Mouse (Mus musculus): ENCODE results near the gene Slco3a1.
A peak's percentile ranks its signal among the peaks of the same experiment; 100 is the strongest.

Gene Slco3a1

GRCm38 (mm10) chr7:74527689-74528088 is 26.9 kb downstream of the Slco3a1 start:
- DNase-seq, result no peak

- no peak for DNase-seq
Measured at GRCm38 (mm10) chr7:74526030-74526429, 28.6 kb downstream of the Slco3a1 start.

GRCm38 (mm10) chr7:74525586-74525985 is 29.0 kb downstream of the Slco3a1 start:
- peak; percentile 48 for DNase-seq

- DNase-seq, result no peak
Measured at GRCm38 (mm10) chr7:74524188-74524971, 30.2 kb downstream of the Slco3a1 start.

- no peak for DNase-seq
Measured at GRCm38 (mm10) chr7:74523086-74523485, 31.5 kb downstream of the Slco3a1 start.

GRCm38 (mm10) chr7:74522260-74522659 is 32.3 kb downstream of the Slco3a1 start:
- DNase-seq, result no peak

GRCm38 (mm10) chr7:74519386-74519785 is 35.2 kb downstream of the Slco3a1 start:
- DNase-seq, result no peak

GRCm38 (mm10) chr7:74518776-74519175 is 35.8 kb downstream of the Slco3a1 start:
- no peak for DNase-seq

GRCm38 (mm10) chr7:74518255-74518654 is 36.3 kb downstream of the Slco3a1 start:
- DNase-seq, result no peak

- DNase-seq, result no peak
Measured at GRCm38 (mm10) chr7:74510676-74511075, 43.9 kb downstream of the Slco3a1 start.

- no peak for DNase-seq
Measured at GRCm38 (mm10) chr7:74508205-74508604, 46.4 kb downstream of the Slco3a1 start.

- DNase-seq, result no peak
Measured at GRCm38 (mm10) chr7:74506856-74507255, 47.7 kb downstream of the Slco3a1 start.

- DNase-seq, result no peak
Measured at GRCm38 (mm10) chr7:74505635-74506034, 48.9 kb downstream of the Slco3a1 start.

- DNase-seq, result no peak
Measured at GRCm38 (mm10) chr7:74501187-74501586, 53.4 kb downstream of the Slco3a1 start.

GRCm38 (mm10) chr7:74499470-74499869 is 55.1 kb downstream of the Slco3a1 start:
- DNase-seq, result no peak

- DNase-seq, result no peak
Measured at GRCm38 (mm10) chr7:74498266-74498980, 56.2 kb downstream of the Slco3a1 start.

GRCm38 (mm10) chr7:74497203-74497602 is 57.4 kb downstream of the Slco3a1 start:
- no peak for DNase-seq

GRCm38 (mm10) chr7:74495451-74495850 is 59.1 kb downstream of the Slco3a1 start:
- no peak for DNase-seq

GRCm38 (mm10) chr7:74493775-74494174 is 60.8 kb downstream of the Slco3a1 start:
- DNase-seq, result no peak

GRCm38 (mm10) chr7:74491683-74492355 is 62.8 kb downstream of the Slco3a1 start:
- no peak for DNase-seq

- DNase-seq, result no peak
Measured at GRCm38 (mm10) chr7:74488141-74488540, 66.4 kb downstream of the Slco3a1 start.

- peak; percentile 24 for DNase-seq
Measured at GRCm38 (mm10) chr7:74487727-74488126, 66.9 kb downstream of the Slco3a1 start.

GRCm38 (mm10) chr7:74486083-74486482 is 68.5 kb downstream of the Slco3a1 start:
- no peak for DNase-seq

GRCm38 (mm10) chr7:74485669-74486068 is 68.9 kb downstream of the Slco3a1 start:
- no peak for DNase-seq

All from cerebellum, adult 11 months (tissue).